Mouse (Mus musculus) hindbrain, embryonic 11.5 days (tissue): ENCODE data around the gene Ly6g6d. TPM values are rescaled to one million over a fixed set of nuclear protein-coding genes. Genes with fewer than 3 reads are reported as not detected.
A peak's percentile ranks its signal among the peaks of the same experiment; 100 is the strongest.

Source experiments
- ATAC-seq: fragments of 200-750 bp; cut with Nextera tagmentation; 2 replicates; pipeline ENCODE4 v1.8.0; 2017; ENCODE audit warnings: mild to moderate bottlenecking, moderate TSS enrichment, moderate library complexity; ENCODE audit not compliant: low FRiP score
- DNase-seq: peaks from one replicate; pipeline ENCODE4 v3.0.0-alpha.2; 2015; ENCODE audit warnings: low spot score
- H3K27ac ChIP-seq: fragments of 300-500 bp; sonication (generic); 2 replicates; pipeline ENCODE4 v1.5.1; 2014; ENCODE audit warnings: mild to moderate bottlenecking, low read depth, low read length
- H3K27me3 ChIP-seq: fragments of 300-500 bp; sonication (generic); 2 replicates; pipeline ENCODE4 v1.6.1; 2014; ENCODE audit warnings: mild to moderate bottlenecking, low read length, moderate library complexity, mixed read lengths; ENCODE audit not compliant: control insufficient read depth, insufficient read depth
- H3K36me3 ChIP-seq: fragments of 300-500 bp; sonication (generic); 2 replicates; pipeline ENCODE4 v1.6.1; 2014; ENCODE audit warnings: mild to moderate bottlenecking, low read length, moderate library complexity, mixed read lengths; ENCODE audit not compliant: control insufficient read depth, insufficient read depth
- H3K4me1 ChIP-seq: fragments of 300-500 bp; sonication (generic); replicated peaks from 2 replicates; pipeline ENCODE4 v1.6.1; 2014; ENCODE audit warnings: low read length, mixed read lengths; ENCODE audit not compliant: control insufficient read depth, insufficient read depth
- H3K4me2 ChIP-seq: fragments of 300-500 bp; sonication (generic); replicated peaks from 2 replicates; pipeline ENCODE4 v1.6.1; 2014; ENCODE audit warnings: mild to moderate bottlenecking, low read depth, low read length
- H3K4me3 ChIP-seq: fragments of 300-500 bp; sonication (generic); 2 replicates; pipeline ENCODE4 v1.5.1; 2014; ENCODE audit warnings: low read depth, low read length
- H3K9ac ChIP-seq: fragments of 300-500 bp; sonication (generic); 2 replicates; pipeline ENCODE4 v1.6.1; 2014; ENCODE audit warnings: low read depth, low read length
- H3K9me3 ChIP-seq: fragments of 300-500 bp; sonication (generic); 2 replicates; pipeline ENCODE4 v1.6.1; 2016; ENCODE audit warnings: low read length; ENCODE audit not compliant: control insufficient read depth
- WGBS: fragments of 180-500 bp; shearing (Covaris S2); extraction: QIAGEN DNeasy Blood & Tissue Kit; methylation state at CpG from one replicate; pipeline ENCODE4 v1.1.7; 2014; 5-methylcytosine and 5-hydroxymethylcytosine counted together
- polyA plus RNA-seq: library from polyadenylated mRNA; unstranded; fragments of >200 nt; fragmentation: Nextera tagmentation; extraction: Ambion mirVana; gene quantifications from 2 replicates; pipeline ENCODE4 v1.2.1, GENCODE M21; 2014

Ly6g6d gene
- polyA plus RNA-seq, 1 experiment from 2014 or later = 2.7 TPM

- DNase-seq (no peak), ATAC-seq (no peak)
- 85% methylated on average over 17 of the region's 17 CpGs for WGBS
- Histone ChIP-seq H3K27ac (no peak overlapping the region), H3K4me2 (no peak overlapping the region), H3K9me3 (no peaks in the 10 kb centered on the region), H3K4me3 (no peak overlapping the region), H3K27me3 (peaks cover 13% of the 10 kb centered on the region), H3K36me3 (no peaks in the 10 kb centered on the region), H3K9ac (no peak overlapping the region), H3K4me1 (peaks cover 3% of the 10 kb centered on the region; the same call in 1 of the 2 replicates)
These were observed 9.5 kb downstream of the Ly6g6d start for GRCm38 (mm10) chr17:35068213-35068914.

- Histone ChIP-seq H3K9ac (peak within 1 kb of the TSS; percentile 24), H3K36me3 (peaks cover 6% of the 10 kb centered on the region; the same call in 1 of the 2 replicates), H3K27ac (no peak within 1 kb of the TSS), H3K4me3 (peak within 1 kb of the TSS; percentile 29), H3K4me1 (peaks cover 3% of the 10 kb centered on the region; the same call in 1 of the 2 replicates), H3K27me3 (peaks cover 13% of the 10 kb centered on the region), H3K4me2 (peak within 1 kb of the TSS; percentile 54), H3K9me3 (no peaks in the 10 kb centered on the region)
- DNase-seq = no peak
- ATAC-seq = no peak
- 44% methylated on average over 10 of the region's 10 CpGs for WGBS
These were observed 11.8 kb downstream of the Ly6g6d start, which contains the start of gene Mpig6b for GRCm38 (mm10) chr17:35066084-35066483. TSS of gene Mpig6b (minus strand) at chr17:35066184.

GRCm38 (mm10) chr17:35064951-35065947 is 12.6 kb downstream of the Ly6g6d start, which contains the start of gene Ly6g6c:
TSS of gene Ly6g6c (plus strand) at chr17:35065388.
- peak within 1 kb of the TSS; percentile 54 for H3K4me2 ChIP-seq
- 0 out of 2 replicates have a peak, but pooled peaks have one; percentile 45 for ATAC-seq
- no peaks in the 10 kb centered on the region for H3K9me3 ChIP-seq
- DNase-seq = peak; percentile 55
- H3K9ac ChIP-seq = peak within 1 kb of the TSS; percentile 24
- peaks cover 8% of the 10 kb centered on the region; the same call in 1 of the 2 replicates for H3K36me3 ChIP-seq
- no peak within 1 kb of the TSS for H3K27ac ChIP-seq
- H3K4me3 ChIP-seq = peak within 1 kb of the TSS; percentile 29
- peaks cover 13% of the 10 kb centered on the region for H3K27me3 ChIP-seq
- 1% methylated on average over 48 of the region's 48 CpGs for WGBS
- H3K4me1 ChIP-seq = peaks cover 3% of the 10 kb centered on the region; the same call in 1 of the 2 replicates

GRCm38 (mm10) chr17:35064378-35064877 is 13.4 kb downstream of the Ly6g6d start:
- Histone ChIP-seq H3K9me3 (no peaks in the 10 kb centered on the region), H3K27me3 (peaks cover 13% of the 10 kb centered on the region), H3K9ac (no peak overlapping the region; the same call in 1 of the 2 replicates), H3K4me3 (no peak overlapping the region), H3K36me3 (peaks cover 8% of the 10 kb centered on the region; the same call in 1 of the 2 replicates), H3K4me2 (peak overlapping the region; percentile 54), H3K4me1 (peaks cover 3% of the 10 kb centered on the region; the same call in 1 of the 2 replicates), H3K27ac (no peak overlapping the region)
- ATAC-seq (no peak), DNase-seq (peak; percentile 25)
- WGBS = 36% methylated on average over 10 of the region's 10 CpGs

GRCm38 (mm10) chr17:35063466-35063865 is 14.4 kb downstream of the Ly6g6d start:
- Histone ChIP-seq H3K9ac (no peak overlapping the region), H3K36me3 (peaks cover 8% of the 10 kb centered on the region; the same call in 1 of the 2 replicates), H3K9me3 (no peaks in the 10 kb centered on the region), H3K4me2 (no peak overlapping the region), H3K27ac (no peak overlapping the region), H3K4me3 (no peak overlapping the region), H3K27me3 (peaks cover 13% of the 10 kb centered on the region), H3K4me1 (peaks cover 3% of the 10 kb centered on the region; the same call in 1 of the 2 replicates)
- WGBS = 91% methylated on average over 3 of the region's 3 CpGs
- ATAC-seq (no peak), DNase-seq (no peak)

- ATAC-seq = no peak
- Histone ChIP-seq H3K36me3 (peaks cover 8% of the 10 kb centered on the region; the same call in 1 of the 2 replicates), H3K9me3 (no peaks in the 10 kb centered on the region), H3K4me3 (no peak overlapping the region), H3K27me3 (peaks cover 9% of the 10 kb centered on the region), H3K27ac (no peak overlapping the region), H3K9ac (no peak overlapping the region), H3K4me2 (no peak overlapping the region), H3K4me1 (peaks cover 3% of the 10 kb centered on the region; the same call in 1 of the 2 replicates)
- no peak for DNase-seq
- 86% methylated on average over 8 of the region's 8 CpGs for WGBS
These were observed 16.6 kb downstream of the Ly6g6d start for GRCm38 (mm10) chr17:35061299-35061698.

GRCm38 (mm10) chr17:35060737-35061297 is 17.0 kb downstream of the Ly6g6d start:
- Histone ChIP-seq H3K4me2 (peak overlapping the region; percentile 91), H3K9me3 (no peaks in the 10 kb centered on the region), H3K9ac (peak overlapping the region; percentile 96; the same call in 1 of the 2 replicates), H3K4me1 (peaks cover 3% of the 10 kb centered on the region; the same call in 1 of the 2 replicates), H3K36me3 (peaks cover 8% of the 10 kb centered on the region; the same call in 1 of the 2 replicates), H3K27ac (no peak overlapping the region), H3K27me3 (peaks cover 6% of the 10 kb centered on the region), H3K4me3 (peak overlapping the region; percentile 90)
- DNase-seq (peak; percentile 31), ATAC-seq (no peak)
- 56% methylated on average over 22 of the region's 22 CpGs for WGBS

- Histone ChIP-seq H3K4me3 (peak overlapping the region; percentile 90), H3K4me1 (peaks cover under 1% of the 10 kb centered on the region; the same call in 1 of the 2 replicates), H3K27me3 (peaks cover 2% of the 10 kb centered on the region; the same call in 1 of the 2 replicates), H3K9me3 (no peaks in the 10 kb centered on the region), H3K9ac (peak overlapping the region; percentile 96), H3K36me3 (peaks cover 8% of the 10 kb centered on the region; the same call in 1 of the 2 replicates), H3K4me2 (peak overlapping the region; percentile 91), H3K27ac (no peak overlapping the region; the same call in 1 of the 2 replicates)
- ATAC-seq (no peak), DNase-seq (no peak)
- WGBS = 33% methylated on average over 14 of the region's 14 CpGs
These were observed 17.8 kb downstream of the Ly6g6d start for GRCm38 (mm10) chr17:35060071-35060470.
